Mouse (Mus musculus) spleen, postnatal 10 days (tissue): ENCODE results near the gene Sh3gl2.

Experiments
- DNase-seq, 2 experiments: peaks; one replicate each; pipeline ENCODE4 v3.0.0; 2021 to 2022; ENCODE audit warnings: low spot score in 2 of 2

Sh3gl2 gene

DNA sequence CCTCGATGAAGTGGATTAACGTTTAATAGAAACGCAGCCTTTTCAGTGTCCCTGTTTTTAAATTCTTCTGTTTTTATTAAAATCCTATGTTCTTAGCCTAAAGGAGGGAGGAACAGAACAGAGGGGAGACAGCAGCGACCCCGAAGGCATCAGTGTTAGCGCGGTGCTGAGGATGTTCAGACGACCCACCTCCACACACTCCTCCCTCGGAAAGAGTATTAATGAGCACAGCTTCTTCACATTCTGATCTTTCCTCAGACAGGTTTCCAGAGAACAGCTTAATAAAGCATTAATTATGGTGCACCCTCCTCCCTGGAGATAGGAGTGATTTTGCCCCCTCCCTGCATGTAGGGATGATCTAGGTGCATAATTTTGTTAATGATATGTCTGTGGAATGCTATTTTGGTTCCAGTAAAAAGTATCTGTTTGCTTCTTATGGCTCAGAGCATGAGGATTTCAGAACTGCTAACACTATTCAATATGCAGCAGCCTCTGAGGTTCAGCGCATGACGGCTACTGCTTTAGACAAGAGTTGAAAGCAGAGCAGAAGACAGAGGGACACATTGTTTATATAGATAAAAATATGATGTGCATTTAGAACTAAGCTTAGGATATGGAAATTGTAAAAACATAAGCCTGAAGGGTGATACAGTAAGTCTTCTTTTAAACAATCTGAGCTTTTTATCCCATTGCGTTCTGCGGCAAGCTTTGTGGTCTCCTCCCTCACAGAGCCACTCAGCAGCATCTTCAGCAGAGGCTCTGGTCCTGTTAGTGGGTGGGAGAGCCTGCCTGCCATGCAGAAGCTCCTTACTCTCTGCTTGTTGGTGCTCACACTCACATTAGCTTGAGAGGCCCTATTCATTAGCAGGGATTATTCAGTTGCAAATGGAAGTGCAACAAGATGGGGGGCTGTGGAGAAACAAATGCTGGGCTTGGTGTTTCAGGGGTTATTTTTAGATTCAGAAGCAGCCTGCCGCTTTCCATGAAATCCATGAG lies 27.8 kb downstream of the Sh3gl2 start:
- DNase-seq = no peak

DNA sequence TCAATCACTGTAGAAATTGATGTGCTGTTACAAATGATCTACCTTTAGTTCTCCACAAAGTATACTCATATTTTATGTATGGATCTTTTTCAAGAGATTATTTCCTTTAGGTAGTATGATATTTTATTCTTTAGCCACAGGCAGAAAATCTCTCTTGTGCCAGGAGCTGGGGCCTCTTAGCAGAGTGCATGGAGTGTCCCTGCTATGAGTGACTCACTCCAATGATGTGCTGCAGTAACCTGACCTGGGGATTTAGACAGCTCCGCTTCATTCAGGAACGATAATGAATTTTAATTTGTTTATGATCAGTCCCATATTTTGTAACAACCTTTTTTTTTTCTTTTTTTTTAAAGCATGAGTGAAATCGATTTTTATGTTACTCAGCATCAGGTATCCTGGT lies 36.7 kb downstream of the Sh3gl2 start:
- DNase-seq = no peak

DNA sequence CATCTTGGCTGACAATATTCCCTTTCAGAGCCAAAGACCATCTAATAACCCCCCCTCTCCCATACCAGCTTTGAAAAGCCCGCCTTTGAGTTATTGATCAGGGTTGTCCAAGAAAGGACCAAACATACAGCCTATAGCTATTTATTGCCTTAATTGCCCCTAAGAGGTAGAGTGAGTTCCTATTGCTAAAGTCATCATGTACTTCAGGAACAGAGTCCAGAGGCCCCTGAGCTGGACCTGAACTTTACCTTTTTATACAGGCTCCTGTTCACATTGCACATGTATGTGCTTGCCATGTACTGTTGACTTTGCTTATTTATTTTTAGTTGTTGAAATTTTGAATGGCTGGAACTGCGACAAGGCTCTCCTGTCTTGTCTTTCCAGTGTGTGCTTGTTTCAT lies 37.6 kb downstream of the Sh3gl2 start:
- no peak for DNase-seq

DNA sequence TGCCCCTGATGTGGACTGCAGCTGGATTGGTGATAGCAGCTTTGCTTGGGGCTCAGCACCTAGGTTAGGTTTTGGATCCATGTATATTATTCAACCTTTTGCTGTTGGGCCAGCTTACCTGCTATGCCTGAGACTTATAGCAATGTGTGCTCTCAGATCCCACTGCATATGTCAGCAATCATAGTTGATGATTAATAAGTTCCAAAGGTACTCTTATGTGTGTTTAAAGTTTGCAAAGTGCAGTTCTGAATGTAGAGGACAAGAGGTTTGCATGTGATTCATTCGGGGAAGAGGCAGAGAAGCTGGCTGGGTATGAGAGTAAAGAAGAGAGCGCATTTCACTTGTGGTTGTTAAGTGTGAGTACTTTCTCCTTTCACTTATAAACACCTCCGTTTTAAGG lies 43.7 kb downstream of the Sh3gl2 start:
- no peak for DNase-seq

DNA sequence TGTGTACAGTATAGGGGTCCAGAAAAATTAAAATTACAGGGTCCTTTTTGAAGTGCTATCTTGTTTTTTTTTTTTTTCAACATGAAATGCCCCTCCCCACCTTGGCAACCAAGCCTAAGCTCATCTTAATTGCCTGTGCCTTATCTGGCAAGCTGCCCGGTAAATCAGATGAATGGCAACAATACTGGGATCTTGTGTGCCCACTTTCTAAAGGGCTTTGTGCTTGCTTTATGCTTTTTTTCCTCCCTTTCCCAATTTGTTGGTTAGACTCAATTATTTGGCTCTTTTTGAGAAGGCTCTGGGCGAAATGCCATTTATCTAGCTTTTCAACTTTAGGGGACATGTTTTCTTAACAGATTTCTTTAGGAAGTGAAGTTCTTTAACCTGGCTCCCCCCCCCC lies 45.3 kb downstream of the Sh3gl2 start:
- no peak for DNase-seq

DNA sequence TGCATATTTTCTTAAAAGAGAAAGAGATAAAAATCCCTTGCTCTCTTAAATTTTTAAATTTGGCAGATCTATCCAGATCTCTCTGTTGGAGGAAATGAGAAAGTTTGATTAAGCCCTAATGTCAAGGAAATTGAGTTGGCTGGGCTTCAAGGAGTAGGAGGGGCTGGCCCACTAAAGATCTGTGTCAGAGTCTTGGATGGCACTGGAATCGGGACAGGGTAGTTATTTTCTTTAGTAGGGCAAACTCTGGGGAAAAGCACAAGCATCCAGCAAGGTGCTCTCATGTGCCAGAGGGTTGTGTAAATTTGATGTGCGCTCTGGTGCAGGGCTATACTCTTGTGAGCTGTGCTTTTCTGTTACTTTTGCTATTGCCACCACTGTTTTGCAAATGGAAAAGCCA lies 45.9 kb downstream of the Sh3gl2 start:
- no peak for DNase-seq

DNA sequence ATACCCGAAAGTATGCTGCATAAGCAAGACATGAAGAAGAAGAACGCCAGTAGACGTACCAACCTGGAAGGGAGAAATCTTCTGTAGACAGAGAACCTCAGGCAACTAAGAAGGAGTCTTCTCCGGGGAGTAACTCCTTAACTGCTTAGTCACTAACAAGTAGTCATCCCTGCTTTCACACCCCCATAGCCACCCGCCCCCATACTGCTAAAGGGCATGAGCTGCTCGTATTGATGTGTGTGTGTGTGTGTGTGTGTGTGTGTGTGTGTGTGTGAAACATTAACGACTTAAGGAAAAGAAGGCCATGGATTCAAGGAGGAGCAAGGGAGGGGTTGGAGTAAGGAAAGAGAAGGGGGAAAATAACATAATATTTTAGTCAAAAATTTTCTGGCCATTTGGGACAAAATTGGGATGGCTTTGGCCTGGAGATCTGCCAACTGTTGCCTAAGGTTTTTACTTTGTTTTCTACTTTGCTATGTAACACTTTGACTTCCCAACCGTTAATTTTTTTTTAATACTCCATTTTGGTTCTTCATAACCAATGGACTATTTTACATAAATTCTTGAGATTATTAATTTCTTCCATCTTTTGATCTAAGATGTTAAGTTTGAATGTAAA lies 51.0 kb downstream of the Sh3gl2 start:
- no peak for DNase-seq

DNA sequence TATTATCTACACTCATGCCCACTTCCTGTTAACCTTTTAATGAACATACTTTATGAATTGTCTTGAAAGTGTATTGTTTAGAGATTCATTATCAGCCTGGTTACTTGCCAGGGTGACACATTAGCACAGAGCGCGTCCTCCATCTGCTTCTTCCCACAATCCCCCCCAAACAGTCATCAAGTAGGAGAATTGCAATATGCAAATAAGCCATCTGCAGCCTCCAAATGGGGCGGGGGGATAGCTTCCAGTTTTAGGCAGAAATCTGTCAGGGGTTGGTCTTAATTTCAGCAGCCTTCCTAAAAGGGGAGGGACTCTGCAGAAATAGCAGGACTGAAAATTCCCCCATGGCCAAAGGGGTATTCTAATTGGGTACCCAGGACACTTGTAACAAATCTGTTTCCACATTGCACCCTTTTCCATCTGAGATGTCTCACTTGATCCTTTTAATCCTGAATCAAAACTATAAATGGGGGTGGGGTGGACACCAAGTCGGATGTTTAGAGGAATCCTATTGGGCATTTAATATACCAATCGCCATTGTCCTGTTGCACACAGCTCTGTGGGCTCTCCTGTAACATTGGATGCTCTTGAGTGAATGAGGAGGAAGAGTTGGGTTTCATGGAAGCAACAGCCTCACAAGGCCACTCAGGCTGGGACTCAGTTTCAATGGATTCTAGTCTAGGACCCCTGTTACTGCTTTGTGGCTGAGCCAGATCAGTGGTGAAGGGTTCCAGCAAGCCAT lies 51.7 kb downstream of the Sh3gl2 start:
- no peak for DNase-seq

DNA sequence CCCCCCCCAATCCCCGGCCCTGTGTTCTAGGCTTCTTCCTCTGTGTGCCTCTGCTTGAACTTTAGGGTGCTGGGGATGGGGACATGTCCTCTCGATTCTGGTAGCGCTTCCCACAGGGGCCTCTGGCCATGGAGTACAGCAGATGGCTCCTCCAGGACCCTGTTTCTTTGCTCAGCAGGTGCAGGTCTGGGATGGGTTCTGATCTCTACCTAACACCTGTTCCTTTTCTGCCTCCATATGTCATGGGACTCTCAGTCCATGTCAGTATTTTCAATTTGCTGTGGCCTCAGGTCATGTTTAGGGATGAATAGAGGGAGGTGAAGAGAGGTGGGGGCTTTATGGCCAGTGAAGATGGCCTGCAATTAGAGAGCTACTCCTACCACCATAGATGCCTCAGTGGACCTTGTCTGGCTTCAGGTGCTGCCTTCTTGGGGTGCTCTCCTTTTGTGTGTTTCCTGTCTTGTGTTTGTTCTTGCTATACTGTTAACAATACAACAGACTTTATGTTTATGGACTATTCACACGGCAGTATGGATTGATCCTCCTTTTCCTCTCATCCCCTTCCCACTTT lies 52.9 kb downstream of the Sh3gl2 start:
- no peak for DNase-seq

DNA sequence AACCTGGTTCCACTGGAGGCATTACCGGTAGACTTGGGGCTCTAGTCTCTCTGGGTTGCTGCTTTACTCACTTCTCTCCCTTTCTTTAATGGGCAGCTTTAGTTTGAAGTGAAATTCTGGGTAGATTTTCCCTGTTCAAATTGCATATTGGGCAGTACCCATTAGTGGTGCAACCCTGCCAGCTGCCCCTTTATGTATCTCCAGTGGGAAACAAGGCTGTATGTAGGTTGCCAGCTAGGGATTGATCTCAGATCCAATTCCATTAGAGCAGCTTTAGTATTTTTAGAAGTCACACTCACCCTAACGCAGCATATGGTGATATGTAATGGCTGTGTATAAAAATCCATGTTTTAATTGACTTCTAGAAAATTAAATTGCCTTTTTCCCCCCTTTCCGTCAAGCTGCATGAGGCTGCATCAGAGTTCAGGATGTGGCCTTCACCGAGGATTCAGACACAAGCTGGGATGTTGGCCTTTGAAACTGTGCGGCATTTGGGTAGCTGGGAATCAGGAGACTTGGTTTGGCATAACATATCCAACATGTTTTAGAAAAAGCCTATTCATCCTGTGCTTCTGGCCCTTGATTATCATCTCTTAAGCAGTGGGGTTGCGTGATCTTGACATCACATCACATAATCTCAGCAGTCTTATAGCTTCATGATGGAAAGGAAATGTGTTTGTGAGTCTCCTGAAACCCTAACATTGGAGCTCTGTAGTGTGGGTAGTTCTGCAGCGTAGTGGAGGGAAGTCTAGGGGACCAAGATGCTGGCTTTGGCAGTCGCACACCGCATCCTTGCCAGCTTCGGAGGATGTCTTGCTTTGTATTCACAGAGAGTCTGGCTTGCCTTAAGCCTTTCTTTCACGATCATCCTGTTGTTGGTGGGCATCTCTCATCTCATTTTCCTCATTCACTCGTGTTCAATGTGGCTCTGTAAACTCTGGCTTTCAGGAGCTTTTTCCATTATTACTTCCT lies 56.0 kb downstream of the Sh3gl2 start:
- DNase-seq = no peak

DNA sequence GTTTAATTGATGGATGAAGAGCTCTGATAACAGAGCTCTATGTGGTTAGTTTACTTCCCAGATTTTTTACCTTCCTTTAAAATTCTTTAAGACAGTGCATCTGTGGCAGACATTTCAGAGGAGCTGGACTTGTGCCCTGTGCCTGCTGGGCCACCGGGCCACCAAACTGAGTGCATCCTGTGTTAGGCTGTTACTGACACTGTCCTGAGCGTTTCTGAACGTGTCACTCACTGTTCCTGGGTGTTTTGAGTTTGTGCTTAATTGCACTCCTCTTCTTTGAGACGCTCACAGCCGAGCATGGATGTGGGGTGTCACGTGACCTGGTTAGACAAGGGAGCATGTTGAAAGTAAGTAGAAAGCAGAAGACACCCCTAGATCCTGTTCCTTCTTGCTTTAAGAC lies 57.2 kb downstream of the Sh3gl2 start:
- DNase-seq = no peak

DNA sequence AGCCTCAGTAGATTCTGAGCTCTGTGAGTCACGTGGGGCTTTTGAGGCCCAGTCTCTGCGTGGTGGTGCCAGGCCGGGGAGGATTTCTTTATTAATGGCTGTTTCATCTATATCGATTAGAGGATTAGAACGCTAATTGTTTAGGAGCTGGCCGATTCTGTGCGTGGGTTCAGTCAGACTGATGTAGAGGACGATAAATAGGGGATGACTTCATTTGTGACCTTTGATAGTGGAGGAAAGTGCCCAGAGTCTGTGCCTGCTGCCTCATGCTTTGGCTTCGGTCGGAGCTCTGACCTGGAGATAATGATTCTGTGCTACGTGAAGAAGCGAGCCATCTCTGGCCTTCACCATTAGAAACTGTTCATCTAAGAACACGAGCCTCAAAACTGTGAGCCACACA lies 57.7 kb downstream of the Sh3gl2 start:
- no peak for DNase-seq

DNA sequence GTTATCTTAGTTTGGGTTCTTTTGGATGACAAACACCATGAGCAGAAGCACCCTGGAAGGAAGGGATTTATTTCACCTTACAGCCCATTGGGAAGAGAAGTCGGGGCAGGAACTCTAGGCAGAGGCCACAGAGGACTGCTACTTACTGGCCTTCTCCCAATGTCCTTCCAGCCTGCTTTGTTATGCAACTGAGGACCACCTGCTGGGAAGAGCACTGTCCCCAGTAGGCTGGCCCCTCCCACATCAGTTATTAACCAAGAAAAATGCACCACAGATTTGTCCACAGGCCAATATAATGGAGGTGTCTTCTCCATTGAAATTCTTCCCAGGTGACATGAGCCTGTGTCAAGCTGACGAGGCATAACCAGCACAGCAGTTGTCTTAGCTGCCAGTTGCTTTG lies 62.5 kb downstream of the Sh3gl2 start:
- no peak for DNase-seq

DNA sequence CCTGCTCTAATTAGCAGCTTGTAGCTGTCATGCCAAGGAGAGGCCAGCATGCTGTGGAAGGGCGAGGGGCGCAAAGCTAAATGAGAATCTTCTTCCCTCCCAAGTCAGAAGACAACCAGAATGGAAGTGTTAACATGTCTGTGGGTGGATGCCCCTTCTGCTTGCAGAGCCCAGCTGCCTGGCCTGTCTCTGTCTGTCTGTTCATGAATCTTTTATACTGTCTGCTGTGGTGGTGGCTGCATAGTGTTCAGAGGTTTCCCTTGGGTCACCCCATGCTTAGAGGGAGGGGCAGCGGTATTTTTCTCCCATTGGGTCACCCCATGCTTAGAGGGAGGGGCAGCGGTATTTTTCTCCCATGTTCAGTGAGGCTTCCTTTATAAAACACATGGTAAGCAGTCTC lies 68.0 kb downstream of the Sh3gl2 start:
- no peak for DNase-seq

DNA sequence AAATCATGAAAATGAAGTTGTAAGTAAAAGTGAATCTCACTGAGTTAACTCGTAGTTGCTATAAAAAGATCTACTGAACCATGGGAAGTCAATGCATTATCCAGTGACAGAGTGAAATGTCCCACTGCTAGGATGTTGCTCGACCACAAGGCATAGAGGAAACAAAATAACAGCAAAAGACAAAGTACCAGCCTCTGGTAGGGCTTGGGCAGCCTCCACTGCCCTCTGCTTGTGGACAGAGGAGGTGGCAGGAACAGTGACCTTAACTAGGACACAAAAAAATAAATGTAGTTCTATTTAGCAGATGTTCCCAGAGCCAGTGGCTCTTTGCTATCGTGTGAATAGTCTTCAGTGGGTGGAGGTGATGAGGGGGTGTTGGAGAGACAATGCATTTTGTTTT lies 68.5 kb downstream of the Sh3gl2 start:
- DNase-seq = no peak

DNA sequence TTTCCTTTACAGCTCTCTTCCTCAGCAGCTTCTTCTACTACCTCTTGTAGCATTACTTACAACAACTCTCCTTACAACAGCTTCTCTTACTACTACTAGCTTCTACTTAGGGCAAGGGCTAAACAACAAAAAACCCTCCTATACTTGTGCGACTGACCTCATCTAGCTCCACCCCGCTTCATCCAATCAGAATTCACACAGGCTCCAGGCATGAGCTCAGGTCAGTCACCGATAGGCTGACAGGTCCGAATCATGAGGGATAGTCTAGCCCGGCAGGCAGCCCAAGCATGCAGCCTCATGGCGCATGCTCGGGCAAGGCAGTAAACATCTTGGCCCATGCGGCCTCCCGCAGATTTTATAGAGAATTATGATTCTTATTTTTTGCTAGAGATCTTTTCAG lies 78.2 kb downstream of the Sh3gl2 start:
- DNase-seq = no peak

DNA sequence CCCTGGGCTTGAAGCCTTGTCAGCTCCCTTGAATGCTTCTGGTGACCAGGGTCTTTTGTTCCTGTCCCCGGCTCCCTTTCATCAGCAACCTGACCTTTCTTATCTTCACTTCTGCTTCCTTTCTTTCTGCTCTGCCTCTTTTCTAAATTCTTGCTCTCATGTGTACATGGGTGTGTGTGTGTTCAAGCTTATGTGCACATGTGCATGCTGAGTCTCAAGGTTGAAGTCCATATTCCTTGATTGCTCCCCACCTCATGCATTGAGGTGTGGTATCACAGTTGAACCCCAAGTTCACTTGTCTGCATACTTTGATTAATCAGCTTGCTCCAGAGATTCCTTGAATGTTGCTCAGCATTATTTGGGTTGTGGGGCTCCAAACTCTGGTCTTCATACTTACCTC lies 85.1 kb downstream of the Sh3gl2 start:
- DNase-seq = no peak

DNA sequence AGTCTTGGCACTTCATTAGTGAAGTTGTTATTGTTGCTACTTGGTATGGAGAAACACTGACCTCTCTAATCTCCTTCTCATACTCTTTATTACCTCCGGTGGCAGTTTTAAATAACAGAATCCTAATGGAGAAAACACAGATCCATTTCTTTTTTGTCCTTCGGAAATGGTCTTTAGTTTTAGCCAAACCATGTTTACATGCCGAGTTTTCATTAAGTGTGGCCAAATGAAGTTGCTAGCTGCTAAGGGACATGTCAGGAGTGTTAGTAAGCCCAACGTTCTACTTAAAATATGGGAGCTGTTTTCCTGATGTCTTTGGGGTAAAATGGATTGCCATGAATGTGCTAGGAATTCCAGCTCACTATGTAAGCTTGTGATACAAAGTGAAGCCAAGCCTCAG lies 86.4 kb downstream of the Sh3gl2 start:
- no peak for DNase-seq

DNA sequence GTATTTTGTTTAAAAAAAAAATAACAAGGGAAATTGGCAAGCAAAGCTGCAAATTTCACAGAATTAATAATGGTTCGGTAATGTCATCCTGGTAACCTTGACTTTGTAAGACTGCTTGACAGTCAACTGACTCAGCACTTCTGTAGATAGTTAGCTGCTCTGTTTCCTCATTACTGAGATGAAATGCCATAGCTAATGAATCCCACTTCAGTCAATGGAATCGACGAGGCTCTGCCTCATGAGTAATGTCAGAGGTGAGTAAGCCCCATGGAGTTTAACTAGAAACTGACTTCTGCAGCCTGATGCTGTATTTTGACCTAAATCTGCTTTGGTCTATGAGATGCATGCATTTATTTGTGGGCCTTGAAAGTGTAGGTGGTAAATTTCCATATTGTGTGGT lies 88.4 kb downstream of the Sh3gl2 start:
- DNase-seq = no peak

DNA sequence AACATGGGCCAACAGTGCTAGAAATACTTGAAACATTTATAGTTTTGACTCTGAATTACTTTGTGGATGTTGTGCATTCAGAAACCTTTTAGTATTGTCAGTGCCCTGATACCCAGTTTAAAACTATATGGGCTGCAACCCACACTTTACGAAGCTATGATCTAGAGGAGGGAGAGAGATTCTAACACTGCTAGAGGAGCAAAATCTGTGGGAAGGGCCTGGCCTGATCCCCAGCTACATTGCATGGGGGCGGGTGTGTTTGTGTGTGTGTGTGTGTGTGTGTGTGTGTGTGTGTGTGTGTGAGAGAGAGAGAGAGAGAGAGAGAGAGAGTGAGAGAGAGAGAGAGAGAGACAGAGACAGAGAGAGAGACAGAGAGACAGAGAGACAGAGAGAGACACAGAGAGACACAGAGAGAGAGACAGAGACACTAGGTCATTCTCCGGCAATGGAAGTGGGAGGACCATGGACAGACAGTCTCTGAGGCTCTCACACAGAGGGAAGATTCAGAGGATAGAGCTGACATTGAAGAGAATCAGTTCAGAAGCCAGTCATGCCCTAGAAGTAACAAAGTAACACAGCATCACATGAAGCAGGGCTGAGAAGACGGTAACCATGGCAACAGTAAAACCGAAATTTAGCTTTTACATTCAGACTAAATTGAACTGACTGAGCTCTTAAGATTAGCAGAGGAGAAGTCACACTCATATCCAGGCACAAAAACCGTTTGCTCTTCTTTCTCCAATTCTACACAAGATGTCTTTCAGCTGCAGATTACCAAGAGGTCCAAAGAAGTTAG lies 95.9 kb downstream of the Sh3gl2 start:
- DNase-seq = no peak
